Mouse (Mus musculus) liver, embryonic 14.5 days (tissue): ENCODE data around the gene Larp1b. TPM values are rescaled to one million over a fixed set of nuclear protein-coding genes. Genes with fewer than 3 reads are reported as not detected.

Experiments
- ATAC-seq: fragments of 200-750 bp; cut with Nextera tagmentation; 2 replicates; pipeline ENCODE4 v1.8.0; 2017; ENCODE audit warnings: moderate number of reproducible peaks, mild to moderate bottlenecking, moderate library complexity; ENCODE audit not compliant: insufficient read depth
- DNase-seq, 3 experiments: peaks; one replicate each; pipeline ENCODE4 v3.0.0-alpha.2; 2012 to 2013; ENCODE audit warnings: low read depth in 3 of 3, low spot score in 3 of 3
- H3K27ac ChIP-seq: fragments of 300-500 bp; sonication (generic); 2 replicates; pipeline ENCODE4 v1.5.1; 2014; ENCODE audit warnings: moderate library complexity, mild to moderate bottlenecking, control low read depth, inconsistent platforms
- H3K27me3 ChIP-seq: fragments of 300-500 bp; sonication (generic); 2 replicates; pipeline ENCODE4 v1.6.1; 2014; ENCODE audit warnings: mild to moderate bottlenecking, low read length, moderate library complexity; ENCODE audit not compliant: control insufficient read depth, insufficient read depth
- H3K36me3 ChIP-seq: fragments of 300-500 bp; sonication (generic); replicated peaks from 2 replicates; pipeline ENCODE4 v1.6.1; 2014; ENCODE audit warnings: low read depth; ENCODE audit not compliant: control insufficient read depth, insufficient read depth
- H3K4me1 ChIP-seq, 2 experiments: fragments of 200-500 bp in 1 of 2; fragments of 300-500 bp in 1 of 2; sonication (generic) in 1 of 2; replicated peaks; 2 replicates each; pipeline ENCODE4 v1.6.1; 2012 to 2014; ENCODE audit warnings: antibody characterized with exemption in 1 of 2, inconsistent platforms in 1 of 2, low read length in 1 of 2; ENCODE audit not compliant: control insufficient read depth in 2 of 2, insufficient read depth in 2 of 2
- H3K4me2 ChIP-seq: fragments of 300-500 bp; sonication (generic); 2 replicates; pipeline ENCODE4 v1.6.1; 2014; ENCODE audit warnings: low read depth, mild to moderate bottlenecking, control low read depth, moderate library complexity
- H3K4me3 ChIP-seq, 2 experiments: fragments of 200-500 bp in 1 of 2; fragments of 300-500 bp in 1 of 2; sonication (generic) in 1 of 2; 2 replicates each; pipeline ENCODE4 v1.5.1; 2012 to 2014; ENCODE audit warnings: low read depth in 2 of 2, low read length in 2 of 2, mild to moderate bottlenecking in 2 of 2, control low read depth in 1 of 2, inconsistent platforms in 1 of 2, moderate library complexity in 1 of 2; ENCODE audit not compliant: insufficient read depth in 1 of 2
- H3K9ac ChIP-seq: fragments of 300-500 bp; sonication (generic); replicated peaks from 2 replicates; pipeline ENCODE4 v1.6.1; 2014; ENCODE audit warnings: mild to moderate bottlenecking, control low read depth, moderate library complexity
- H3K9me3 ChIP-seq: fragments of 300-500 bp; sonication (generic); 2 replicates; pipeline ENCODE4 v1.6.1; 2016; ENCODE audit warnings: low read length, mixed read lengths; ENCODE audit not compliant: control insufficient read depth
- CTCF ChIP-seq: IDR thresholded peaks from 2 replicates; pipeline ENCODE4 v1.5.1; 2016; ENCODE audit warnings: antibody characterized with exemption, low read depth, control low read depth
- EP300 ChIP-seq: IDR thresholded peaks from 2 replicates; pipeline ENCODE4 v1.6.1; 2016; ENCODE audit warnings: antibody characterized with exemption, low read depth
- WGBS: fragments of 180-500 bp; shearing (Covaris S2); extraction: QIAGEN DNeasy Blood & Tissue Kit; methylation state at CpG from one replicate; pipeline ENCODE4 v1.1.7; 2014; ENCODE audit not compliant: insufficient replicate concordance; 5-methylcytosine and 5-hydroxymethylcytosine counted together
- polyA plus RNA-seq, 2 experiments: library from polyadenylated mRNA; depleted of rRNA in 1 of 2; stranded (reverse) in 1 of 2; unstranded in 1 of 2; fragments of >200 nt; fragmentation: Nextera tagmentation in 1 of 2; extraction: Ambion mirVana in 1 of 2; gene quantifications; 2 replicates each; pipeline versions ENCODE4 v1.2.1 to v1.2.3; 2012 to 2014

Larp1b gene
- polyA plus RNA-seq, 2 experiments = 7.5 to 9.0 TPM

DNA sequence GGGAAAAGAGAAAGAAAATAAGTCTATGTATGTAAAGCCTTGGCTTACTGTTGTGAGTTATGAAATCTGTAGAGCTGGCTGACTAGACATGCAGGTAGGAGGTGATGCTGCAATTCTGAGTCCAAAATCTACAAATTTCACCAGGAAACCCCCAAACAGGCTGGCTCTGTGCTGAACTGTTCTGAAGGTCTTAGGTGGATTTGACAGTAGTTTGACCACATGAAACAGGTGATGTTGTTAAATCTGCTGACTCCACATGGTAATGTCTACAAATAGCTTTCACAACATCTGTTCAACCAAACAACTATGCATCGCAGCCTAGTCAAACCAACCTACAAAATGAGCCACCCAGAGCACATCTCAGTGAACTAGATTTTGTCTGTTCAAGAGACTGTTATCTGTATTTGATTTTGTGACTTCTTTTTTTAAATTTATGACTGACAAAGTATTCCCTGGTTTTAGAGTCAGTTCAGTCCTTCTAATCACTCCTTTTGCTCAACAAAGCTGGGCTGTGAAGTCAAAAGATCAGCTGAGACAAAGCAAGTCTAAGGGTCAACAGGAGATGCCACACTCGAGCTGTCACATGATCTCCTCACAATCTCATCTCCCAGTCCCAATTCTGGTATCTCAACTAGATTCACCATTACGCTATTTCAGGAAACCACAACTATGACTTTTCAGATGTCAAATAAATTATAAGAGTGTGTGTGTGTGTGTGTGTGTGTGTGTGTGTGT, 112.4 kb downstream of the Larp1b start:
- no peak for DNase-seq
- no peak overlapping the region for H3K27ac ChIP-seq

DNA sequence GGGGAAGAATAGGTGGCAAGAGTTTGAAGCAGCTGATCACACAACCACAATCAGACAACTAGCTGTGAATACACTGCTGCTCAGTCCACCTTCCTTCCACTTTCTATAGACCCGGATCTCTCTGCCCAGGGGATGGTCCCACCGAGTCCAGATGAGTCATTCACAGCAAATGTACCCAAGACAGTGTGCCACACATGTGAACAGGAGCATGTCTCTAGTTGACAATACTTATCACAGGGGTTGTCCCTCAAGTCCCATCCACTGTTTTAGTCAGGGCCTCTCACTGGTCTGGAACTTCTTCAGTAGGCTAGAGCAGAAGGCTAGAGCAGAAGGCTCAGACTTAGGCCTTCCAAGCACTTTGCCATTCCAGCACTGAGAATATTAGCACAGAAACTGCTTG, 113.1 kb downstream of the Larp1b start:
- no peaks in the 10 kb centered on the region for H3K9me3 ChIP-seq
- peaks cover 3% of the 10 kb centered on the region; the same call in 1 of the 2 replicates for H3K36me3 ChIP-seq
- H3K27me3 ChIP-seq = no peaks in the 10 kb centered on the region
- TF ChIP-seq CTCF (no peak), EP300 (no peak)
- WGBS = 59% methylated on average over 2 of the region's 2 CpGs
- no peak overlapping the region for H3K9ac ChIP-seq
- peaks cover 0 to 5% of the 10 kb centered on the region in 2 experiments; a peak in 2 of 4 replicates for H3K4me1 ChIP-seq
- no peak for ATAC-seq
- no peak overlapping the region for H3K4me2 ChIP-seq
- no peak for DNase-seq
- no peak overlapping the region for H3K4me3 ChIP-seq
- no peak overlapping the region for H3K27ac ChIP-seq

More for the DNA sequence above, 112.4 kb downstream of the Larp1b start:
- Histone ChIP-seq H3K27me3 (no peaks in the 10 kb centered on the region), H3K9me3 (no peaks in the 10 kb centered on the region), H3K36me3 (no peaks in the 10 kb centered on the region), H3K4me3 (no peak overlapping the region), H3K4me2 (no peak overlapping the region), H3K4me1 (peaks cover 0 to 5% of the 10 kb centered on the region in 2 experiments; a peak in 2 of 4 replicates), H3K9ac (no peak overlapping the region)
- TF ChIP-seq EP300 = no peak
- TF ChIP-seq CTCF = no peak
- ATAC-seq = no peak
- WGBS = 44% methylated on average over 3 of the region's 3 CpGs

DNA sequence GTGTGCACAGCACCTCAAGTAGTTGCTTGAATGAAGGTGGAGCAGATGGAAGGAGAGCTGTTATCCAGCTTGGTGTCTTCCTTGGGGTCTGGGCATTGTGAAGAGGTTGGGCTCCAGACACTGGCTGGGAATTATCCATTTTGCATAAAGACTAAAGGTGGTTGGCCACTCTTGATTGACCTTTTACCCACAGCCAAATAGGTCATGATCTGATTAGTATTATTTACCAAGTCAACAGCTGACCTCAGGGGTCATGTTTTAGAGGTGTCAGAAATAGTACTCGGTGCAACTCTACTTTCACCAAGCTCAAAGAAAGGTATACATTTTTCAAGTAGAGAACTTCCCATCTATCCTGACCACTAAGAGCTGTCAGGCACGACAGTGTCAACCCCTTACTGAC, 115.7 kb downstream of the Larp1b start:
- peak in 2 of 3 experiments; percentile 3 to 4 for DNase-seq
- Histone ChIP-seq H3K27ac (no peak overlapping the region), H3K27me3 (no peaks in the 10 kb centered on the region), H3K4me2 (no peak overlapping the region), H3K9ac (no peak overlapping the region), H3K36me3 (peaks cover 11% of the 10 kb centered on the region), H3K9me3 (no peaks in the 10 kb centered on the region), H3K4me3 (no peak overlapping the region), H3K4me1 (peaks cover 0 to 5% of the 10 kb centered on the region in 2 experiments; a peak in 2 of 4 replicates)
- 66% methylated on average over 2 of the region's 2 CpGs for WGBS
- no peak for ATAC-seq
- TF ChIP-seq CTCF (no peak), EP300 (no peak)

DNA sequence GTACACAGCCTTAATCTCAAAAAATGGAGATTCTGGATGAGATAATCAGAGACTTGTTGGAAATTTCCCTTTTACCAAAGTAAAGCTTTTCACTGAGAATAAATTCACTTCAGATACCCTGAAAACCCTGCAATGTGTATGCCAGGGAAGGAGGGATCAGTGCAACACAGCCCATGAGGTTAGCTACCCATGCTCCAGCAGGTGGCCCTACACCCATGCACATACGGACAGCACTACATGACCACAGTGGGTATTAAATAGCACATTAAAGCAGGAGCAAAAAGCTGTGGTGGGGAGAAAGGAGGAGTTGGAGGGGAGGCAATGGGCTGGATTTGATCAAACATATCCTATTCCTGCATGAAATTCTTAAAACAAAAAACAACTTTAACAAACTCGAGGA, 120.9 kb downstream of the Larp1b start:
- H3K4me2 ChIP-seq = no peak overlapping the region
- H3K9me3 ChIP-seq = no peaks in the 10 kb centered on the region
- H3K36me3 ChIP-seq = peaks cover 11% of the 10 kb centered on the region
- no peak overlapping the region for H3K9ac ChIP-seq
- no peak overlapping the region for H3K27ac ChIP-seq
- TF ChIP-seq EP300 (no peak), CTCF (peak; percentile 36)
- 76% methylated on average over 2 of the region's 2 CpGs for WGBS
- ATAC-seq (no peak), DNase-seq (no peak)
- no peaks in the 10 kb centered on the region for H3K27me3 ChIP-seq
- H3K4me3 ChIP-seq = no peak overlapping the region
- peaks cover 0 to 3% of the 10 kb centered on the region in 2 experiments; a peak in 2 of 4 replicates for H3K4me1 ChIP-seq

DNA sequence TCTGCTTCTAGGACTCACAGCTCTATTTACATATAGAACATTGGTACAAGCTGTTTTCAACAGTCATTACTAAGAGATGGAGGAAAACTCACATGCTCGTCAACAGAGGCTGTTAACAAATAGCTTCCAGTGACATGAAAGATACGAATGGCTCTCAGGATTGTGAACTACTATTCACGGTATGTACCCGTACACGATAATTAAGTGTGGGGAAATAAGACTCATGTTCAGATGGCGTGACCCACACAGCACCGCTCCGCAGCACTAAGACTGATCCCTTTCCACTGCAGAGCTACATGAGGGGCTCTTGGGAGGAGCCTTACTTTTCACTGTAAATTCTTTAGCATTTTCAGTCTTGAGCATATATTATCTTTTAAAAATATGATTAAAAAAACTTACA, 125.7 kb downstream of the Larp1b start:
- Histone ChIP-seq H3K9ac (no peak overlapping the region), H3K27me3 (no peaks in the 10 kb centered on the region), H3K4me2 (no peak overlapping the region), H3K4me3 (no peak overlapping the region), H3K36me3 (no peaks in the 10 kb centered on the region), H3K27ac (no peak overlapping the region), H3K4me1 (no peaks in the 10 kb centered on the region; a peak in 1 of 4 replicates), H3K9me3 (no peaks in the 10 kb centered on the region)
- TF ChIP-seq EP300 = no peak
- TF ChIP-seq CTCF = no peak
- ATAC-seq (no peak), DNase-seq (no peak)
- WGBS = 85% methylated on average over 8 of the region's 8 CpGs
